Mouse (Mus musculus) Patski (cell line): ENCODE measurements around the gene Isg15. TPM values are rescaled to one million over a fixed set of nuclear protein-coding genes. Genes with fewer than 3 reads are reported as not detected.

Experiments used
- ATAC-seq: fragments of 100-300 bp; one replicate; pipeline ENCODE4 v1.8.0; 2021
- CTCF ChIA-PET: fragments of 350-600 bp; sonication (Branson Sonifier 250); formaldehyde crosslinking; loops from one replicate; lab custom pipeline; 2022; ENCODE audit warnings: inconsistent platforms; lab: Charles Lee
- POLR2A ChIA-PET: fragments of 350-600 bp; sonication (Branson Sonifier 250); formaldehyde crosslinking; loops from one replicate; lab custom pipeline; 2022; ENCODE audit warnings: antibody characterized with exemption, inconsistent platforms; lab: Charles Lee
- DNase-seq: peaks from one replicate; pipeline ENCODE4 v3.0.0-alpha.2; 2011; ENCODE audit warnings: low read depth, low spot score
- H3K27me3 ChIP-seq: fragments of 371-371 bp; one replicate; pipeline ENCODE4 v1.5.1; 2021
- CTCF ChIP-seq: fragments of 100-300 bp; IDR thresholded peaks from one replicate; pipeline ENCODE4 v1.5.1; 2021
- in situ Hi-C: fragments of 300-500 bp; cut with MboI; formaldehyde crosslinking; loops from 3 replicates; pipeline ENCODE4 v1.11.1; 2018; ENCODE audit warnings: low pct_unique_long_range_greater_than_20kb, mixed read lengths
- polyA plus RNA-seq: library from polyadenylated mRNA; unstranded; gene quantifications from one replicate; pipeline ENCODE4 v1.2.3, GENCODE M21; 2021

Isg15 gene
- polyA plus RNA-seq, 1 experiment from 2014 or later: 1.8 TPM

DNA sequence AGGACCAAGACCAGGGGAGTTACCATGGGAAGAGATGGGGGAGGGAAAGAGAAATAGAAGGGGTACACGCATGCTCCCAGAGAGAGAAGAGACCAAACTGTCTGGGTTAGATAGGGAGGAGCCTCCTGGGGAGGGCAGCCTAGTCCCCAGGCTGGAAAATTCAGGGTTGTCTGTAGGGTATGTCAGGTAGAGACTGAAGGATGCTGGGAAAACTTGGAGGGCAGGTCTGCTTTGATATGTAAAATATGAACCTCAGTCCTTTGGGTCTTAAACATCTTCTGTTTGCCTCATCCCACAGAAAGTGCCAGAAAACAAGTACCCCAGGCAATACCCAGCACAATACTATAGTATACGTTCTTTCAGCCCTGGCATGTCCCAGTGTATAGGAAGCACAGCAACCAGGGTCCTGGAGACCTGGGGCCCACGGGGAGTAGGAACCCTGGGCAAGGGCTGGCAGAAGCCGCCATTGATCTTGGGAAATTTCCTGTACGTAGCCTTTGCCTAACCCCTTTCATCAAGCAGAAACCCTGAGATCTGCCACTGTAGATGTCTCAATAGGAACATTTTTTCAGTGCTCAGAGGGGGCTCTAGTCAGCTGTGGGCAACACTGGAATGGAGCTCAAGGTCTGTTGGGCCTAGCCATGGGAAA, 12.3 kb downstream of the Isg15 start:
- CTCF ChIA-PET: no interaction called here
- in situ Hi-C loops: no loop called here
- TF ChIP-seq CTCF: no peak
- no peaks in the 10 kb centered on the region for H3K27me3 ChIP-seq
- peak; percentile 63 for ATAC-seq
- DNase-seq: no peak
- POLR2A ChIA-PET: no interaction called here

DNA sequence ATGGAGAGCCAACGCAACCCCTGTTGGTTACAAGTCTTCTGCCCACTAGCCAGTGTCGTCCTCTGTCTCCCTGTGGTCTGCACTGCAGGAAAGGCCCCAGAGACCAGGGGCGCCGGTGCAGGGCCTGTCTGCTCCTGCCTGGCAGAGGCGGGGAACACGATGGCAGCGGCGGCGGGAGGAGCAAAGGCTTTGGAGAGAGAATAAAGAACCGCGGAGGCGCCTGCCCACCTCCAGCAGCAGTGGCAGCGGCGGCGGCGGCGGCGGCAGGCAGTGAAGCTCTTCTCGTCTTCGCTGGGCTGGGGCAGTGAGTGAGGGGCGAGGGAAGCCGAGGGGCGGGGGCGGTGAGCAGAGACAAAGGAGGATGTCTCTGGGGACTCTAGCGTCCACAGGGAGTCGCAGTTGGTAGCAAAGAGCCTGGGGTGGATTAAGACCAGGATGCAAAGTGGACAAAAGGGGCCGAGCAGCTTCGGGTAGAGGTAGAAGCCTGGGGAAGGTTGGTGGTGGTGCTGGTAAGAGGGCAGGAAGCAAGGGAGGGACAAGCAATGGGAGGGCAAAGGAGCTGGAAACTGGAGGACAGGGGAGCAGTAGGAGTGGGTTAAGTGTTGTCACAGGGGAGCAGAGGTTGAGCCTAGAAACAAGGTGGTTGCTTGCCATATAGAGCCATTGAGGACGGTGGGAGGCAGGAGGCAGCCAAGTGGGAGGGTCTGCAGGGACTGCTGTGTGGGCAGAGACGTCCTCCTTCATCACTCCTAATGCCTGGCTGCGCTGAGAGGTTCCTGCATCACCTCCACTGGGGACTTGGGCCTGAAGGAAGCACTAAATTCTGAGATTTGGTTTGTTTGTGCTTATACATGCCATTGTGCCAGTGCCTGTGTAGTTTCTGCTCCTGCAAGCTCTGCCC, 14.4 kb downstream of the Isg15 start:
- ChIA-PET POLR2A (no interaction called here), CTCF (no interaction called here)
- H3K27me3 ChIP-seq: no peaks in the 10 kb centered on the region
- in situ Hi-C loops: no loop called here
- no peak for TF ChIP-seq CTCF
- ATAC-seq (no peak), DNase-seq (no peak)

DNA sequence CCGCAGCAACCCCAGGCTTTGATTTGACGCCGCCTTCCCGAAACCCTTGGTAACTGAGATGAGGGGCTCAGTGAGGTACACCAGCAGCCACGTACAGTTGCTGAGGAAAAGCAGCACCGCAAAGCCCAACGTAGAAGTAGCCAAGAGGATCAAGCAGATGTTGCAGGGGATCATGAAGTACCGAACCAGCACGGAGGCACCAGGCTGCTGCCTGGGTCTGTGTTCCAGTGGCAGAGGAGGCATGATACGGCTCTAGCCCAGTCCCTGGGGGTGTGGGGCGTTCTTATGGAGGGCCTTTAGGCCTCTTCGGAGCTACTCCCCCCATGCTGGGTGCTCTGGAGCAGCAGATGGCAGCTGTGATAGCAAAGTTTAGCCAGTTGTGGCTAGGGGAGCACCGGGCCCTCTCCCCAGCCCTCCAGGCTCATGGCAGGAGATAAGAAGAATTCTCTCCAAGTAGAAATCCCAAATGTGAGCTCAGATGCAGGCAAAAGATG, 15.1 kb downstream of the Isg15 start:
- POLR2A ChIA-PET: interaction anchor here (1.0 kb wide), 1 partner anchor 10 kb away, joined by 3 read pairs; no protein-coding TSS in a partner anchor

DNA sequence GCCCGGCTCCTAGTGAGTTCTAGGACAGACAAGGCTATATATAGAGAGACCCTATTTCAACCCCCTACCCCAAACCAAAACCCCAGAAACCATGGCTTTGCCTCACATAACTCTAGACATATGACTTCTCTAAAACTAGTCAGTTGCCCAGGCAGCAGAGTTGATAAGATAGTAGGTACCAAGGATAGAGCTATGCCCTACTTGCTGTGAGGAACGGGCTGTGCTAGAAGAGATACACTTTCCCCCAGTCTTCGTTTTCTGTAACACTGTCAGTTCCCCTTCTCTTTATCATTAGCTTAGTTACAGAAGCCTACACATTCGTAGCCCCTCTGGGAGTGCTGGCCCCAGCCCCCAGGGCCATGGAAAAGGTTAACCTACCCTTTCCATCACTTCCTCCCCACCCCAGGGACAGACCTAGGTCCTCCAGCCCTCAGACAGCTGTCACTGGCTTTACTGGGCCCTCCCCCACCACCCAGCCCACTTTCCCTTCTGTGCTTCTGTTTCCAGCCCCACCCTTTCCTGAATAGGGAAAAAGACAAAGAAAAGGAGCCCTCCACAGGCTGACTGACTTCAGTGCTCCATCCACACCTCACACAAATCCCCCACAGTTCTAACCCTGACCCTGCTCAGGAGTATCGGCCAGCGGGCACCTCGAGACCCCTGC, 16.2 kb downstream of the Isg15 start:
- ChIA-PET CTCF (no interaction called here), POLR2A (interaction anchor here (1.0 kb wide), 1 partner anchor 8 kb away, joined by 3 read pairs; no protein-coding TSS in a partner anchor)
- ATAC-seq (no peak), DNase-seq (no peak)
- no peaks in the 10 kb centered on the region for H3K27me3 ChIP-seq
- in situ Hi-C loops: no loop called here
- no peak for TF ChIP-seq CTCF

More for the DNA sequence above, 15.1 kb downstream of the Isg15 start:
- in situ Hi-C loops: no loop called here
- CTCF ChIA-PET: no interaction called here
- no peak for ATAC-seq
- no peak for TF ChIP-seq CTCF
- no peaks in the 10 kb centered on the region for H3K27me3 ChIP-seq
- no peak for DNase-seq

DNA sequence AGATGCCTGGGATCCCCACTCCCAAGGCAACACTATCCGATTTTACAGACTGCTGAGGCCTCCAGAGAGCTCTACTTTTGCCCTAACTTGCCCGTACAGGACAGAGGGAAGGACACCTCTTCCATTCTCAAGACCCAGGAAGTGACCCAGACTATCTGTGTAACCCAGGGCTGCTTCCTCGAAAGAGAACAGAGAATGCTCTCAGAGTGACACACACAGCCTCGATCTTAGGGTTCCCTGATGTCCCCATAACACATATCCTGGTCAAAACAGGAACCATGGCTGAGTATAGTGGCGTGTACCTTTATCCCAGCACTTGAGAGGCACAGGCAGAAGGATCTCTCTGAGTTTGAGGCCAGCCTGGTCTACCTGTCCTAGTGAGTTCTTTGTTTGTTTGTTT, 16.9 kb downstream of the Isg15 start:
- no peaks in the 10 kb centered on the region for H3K27me3 ChIP-seq
- POLR2A ChIA-PET: no interaction called here
- CTCF ChIA-PET: no interaction called here
- no peak for DNase-seq
- in situ Hi-C loops: no loop called here
- TF ChIP-seq CTCF: no peak
- ATAC-seq: no peak

DNA sequence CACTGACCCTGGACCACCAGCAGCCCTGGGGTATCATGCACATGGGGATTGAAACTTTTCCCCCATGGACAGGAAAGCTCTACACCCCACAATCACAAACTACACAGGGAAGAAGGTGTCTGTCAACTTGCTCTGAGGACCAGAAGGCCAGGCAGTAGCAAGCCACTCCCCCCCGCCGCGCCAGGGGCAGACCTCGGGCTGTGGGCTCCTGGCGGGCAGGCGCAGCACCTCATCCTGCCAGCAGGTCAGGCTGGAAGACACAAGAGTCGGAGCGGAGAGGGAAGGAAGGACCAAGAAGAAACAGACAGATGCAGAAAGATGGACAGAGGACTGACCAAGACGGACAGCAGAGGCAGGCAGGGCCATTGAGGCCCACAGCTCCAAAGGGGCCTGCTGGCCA, 23.0 kb downstream of the Isg15 start:
- ATAC-seq (no peak), DNase-seq (no peak)
- in situ Hi-C loops: no loop called here
- no peak for TF ChIP-seq CTCF
- ChIA-PET CTCF (no interaction called here), POLR2A (no interaction called here)
- no peaks in the 10 kb centered on the region for H3K27me3 ChIP-seq

DNA sequence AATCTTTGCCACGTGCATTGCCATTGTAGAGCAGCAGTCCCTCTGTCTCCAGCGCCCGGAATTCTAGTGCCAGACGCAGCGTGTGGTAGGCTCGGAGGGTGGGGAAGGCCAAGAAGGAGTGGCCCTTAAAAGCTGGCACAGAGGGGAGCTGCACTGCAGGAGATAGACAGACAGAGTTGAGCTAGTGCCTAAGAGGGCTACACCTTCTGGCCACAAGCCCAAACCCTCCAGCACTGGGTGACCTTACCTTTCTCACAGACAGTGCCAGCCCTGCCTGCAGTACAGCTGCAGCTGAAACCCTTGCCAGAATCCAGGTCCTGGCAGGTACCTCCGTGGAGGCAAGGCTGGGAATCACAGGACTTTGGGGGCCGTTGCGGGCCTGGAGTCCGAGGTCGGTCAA, 28.8 kb downstream of the Isg15 start:
- ChIA-PET CTCF (no interaction called here), POLR2A (no interaction called here)
- H3K27me3 ChIP-seq: no peaks in the 10 kb centered on the region
- in situ Hi-C loops: no loop called here
- no peak for ATAC-seq
- DNase-seq: no peak
- TF ChIP-seq CTCF: no peak

DNA sequence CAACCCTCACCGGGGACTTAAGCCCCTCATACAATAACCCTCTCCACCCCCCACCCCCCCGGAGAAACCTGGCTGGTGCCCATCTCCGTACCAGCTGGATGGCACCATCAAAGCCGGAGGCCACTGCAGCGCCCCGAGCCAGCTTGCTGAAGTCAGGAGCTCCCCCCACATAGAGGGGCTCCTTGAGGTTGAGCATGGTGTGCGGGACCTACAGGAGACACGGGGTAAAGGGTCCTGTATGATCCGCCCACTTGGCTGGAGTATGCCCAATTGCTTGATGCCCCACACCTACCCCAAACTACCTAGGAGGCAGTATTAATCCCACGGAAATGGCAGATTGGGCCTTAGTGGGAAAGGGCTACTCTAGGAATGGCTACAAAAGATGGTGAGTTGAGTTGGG, 31.5 kb downstream of the Isg15 start:
- H3K27me3 ChIP-seq: no peaks in the 10 kb centered on the region
- ChIA-PET POLR2A (no interaction called here), CTCF (no interaction called here)
- DNase-seq (no peak), ATAC-seq (no peak)
- in situ Hi-C loops: no loop called here
- no peak for TF ChIP-seq CTCF

DNA sequence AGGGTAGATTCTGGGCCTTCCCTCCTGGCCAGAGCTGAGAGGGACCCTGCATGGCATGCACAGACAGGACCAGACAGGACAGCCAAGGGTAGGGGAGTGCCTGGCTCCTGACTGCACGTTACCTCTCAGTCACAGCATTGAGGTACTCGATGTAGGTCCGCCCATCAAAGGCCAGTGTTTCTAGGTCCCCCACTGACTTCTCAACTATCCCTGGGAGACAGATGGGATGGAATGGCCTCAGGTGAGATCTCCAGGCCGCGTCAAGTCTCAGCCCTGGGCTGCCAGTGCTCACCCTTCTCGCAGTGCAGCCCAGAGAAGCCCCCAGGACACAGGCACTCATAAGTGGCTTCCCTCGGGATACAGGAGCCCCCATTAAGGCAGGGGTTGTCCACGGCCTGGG, 32.0 kb downstream of the Isg15 start:
- CTCF ChIA-PET: no interaction called here
- TF ChIP-seq CTCF: no peak
- in situ Hi-C loops: no loop called here
- H3K27me3 ChIP-seq: no peaks in the 10 kb centered on the region
- ATAC-seq (no peak), DNase-seq (no peak)
- POLR2A ChIA-PET: no interaction called here

DNA sequence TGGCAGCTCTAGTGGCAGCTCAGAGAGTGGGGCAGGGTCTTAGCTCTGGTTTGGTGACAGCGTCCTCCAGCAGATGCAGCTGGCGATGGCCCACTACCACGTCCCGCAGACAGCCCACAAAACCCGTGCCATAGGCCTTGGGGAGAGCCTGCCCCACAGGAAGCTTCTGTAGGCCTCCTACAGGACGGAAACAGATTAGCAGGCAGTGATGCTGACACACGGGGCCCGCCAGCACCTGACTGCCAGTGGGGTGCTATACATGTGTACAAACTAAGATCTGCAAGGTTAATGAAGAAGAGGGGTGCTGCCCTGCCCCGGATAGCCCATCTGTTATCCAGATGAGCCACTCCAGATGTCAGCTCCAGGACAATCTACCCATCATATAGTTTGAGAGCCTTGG, 34.1 kb downstream of the Isg15 start:
- POLR2A ChIA-PET: no interaction called here
- in situ Hi-C loops: no loop called here
- ATAC-seq: no peak

More for the DNA sequence above, 34.1 kb downstream of the Isg15 start:
- CTCF ChIA-PET: no interaction called here
- H3K27me3 ChIP-seq: no peaks in the 10 kb centered on the region
- no peak for DNase-seq
- no peak for TF ChIP-seq CTCF
